Mouse (Mus musculus): Measurements from ENCODE around the gene Zfp358.

DNA sequence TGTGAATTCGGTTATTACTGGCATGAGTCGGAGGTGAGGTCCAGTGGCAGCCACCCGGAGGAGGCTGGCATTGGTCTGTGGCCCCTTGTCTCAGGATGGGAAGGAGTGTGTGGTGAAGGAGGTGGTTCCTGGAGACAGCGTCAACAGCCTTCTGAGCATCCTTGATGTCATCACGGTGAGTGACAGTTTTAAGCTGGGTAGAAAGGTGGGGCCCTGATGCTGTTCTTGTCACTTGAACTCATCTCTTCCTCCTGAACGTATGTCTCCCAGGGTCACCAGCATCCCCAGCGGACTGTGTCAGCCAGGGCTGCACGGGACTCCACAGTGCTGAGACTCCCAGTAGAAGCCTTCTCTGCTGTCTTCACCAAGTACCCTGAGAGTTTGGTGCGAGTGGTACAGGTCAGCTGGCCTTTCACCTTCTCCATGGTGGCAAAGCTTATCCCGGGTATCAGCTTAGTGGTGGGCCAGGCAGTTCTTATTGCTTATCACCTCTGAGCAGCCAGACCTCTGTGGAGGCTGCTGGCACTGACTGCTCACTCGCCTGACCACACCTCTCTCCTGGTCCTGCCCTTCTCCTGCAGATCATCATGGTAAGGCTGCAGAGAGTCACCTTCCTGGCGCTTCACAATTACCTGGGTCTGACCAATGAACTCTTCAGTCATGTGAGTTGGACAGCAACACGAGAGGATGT, 29.2 kb downstream of the Zfp358 start:
- no peak for TF ChIP-seq CTCF (IDR thresholded peaks at IDR 0.05)
- no peak for TF ChIP-seq POLR2A (IDR thresholded peaks at IDR 0.05; ENCODE audit: insufficient read depth, low read depth, low read length)
